Mouse (Mus musculus): ENCODE measurements at regions not wholly inside any gene's neighbourhood (a gene's known extent, or its start where the extent isn't known, plus 50 kb on each side); places are given as distances from the start of the nearest gene placed in this dataset.
"Not testable (repeated sequence)": the region's sequence is repeated elsewhere in the genome, so short reads cannot be mapped to it uniquely, and the experiment has no call there.

DNA sequence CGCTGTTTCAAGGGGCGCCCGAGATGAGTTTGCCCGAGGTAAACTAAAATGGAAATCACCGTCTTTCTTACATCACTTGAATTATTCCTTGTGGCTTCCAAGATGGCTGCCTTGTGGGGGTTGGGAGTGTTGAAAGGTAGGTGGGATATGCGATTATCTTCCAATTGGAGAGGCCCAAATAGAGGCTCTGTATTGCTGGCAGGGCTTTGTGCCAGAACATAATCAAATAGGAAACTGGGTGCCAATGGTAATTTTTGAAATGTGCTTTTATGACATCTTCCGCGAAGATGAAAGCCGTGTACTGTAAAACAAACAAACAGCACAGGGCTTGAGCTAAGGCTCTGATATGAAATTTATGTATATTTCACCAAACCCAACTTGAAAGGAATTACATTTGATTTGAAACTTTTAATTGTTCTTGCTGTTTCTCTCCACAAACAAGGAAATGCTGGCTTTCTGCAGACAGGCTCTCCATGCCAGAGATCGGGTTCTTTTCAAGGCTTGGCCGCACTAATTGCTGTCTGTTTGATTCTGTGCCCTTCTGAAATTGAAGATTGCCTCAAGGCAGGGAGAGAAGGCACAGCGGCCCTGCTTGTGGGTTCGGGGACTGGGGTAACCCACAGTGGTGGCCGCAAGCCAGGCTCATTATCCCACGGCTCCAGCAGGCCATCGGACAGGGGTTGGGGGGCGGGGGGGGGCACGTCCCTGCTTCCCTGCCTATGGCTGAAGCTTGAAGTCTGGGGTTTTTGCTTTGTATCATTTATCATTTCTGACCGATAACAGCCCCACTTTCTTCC is 108.6 kb upstream of the Rpl34 start:
- in situ Hi-C loops (cut with MboI, MseI) = no loop called here

- in situ Hi-C loops (cut with MboI, MseI) = no loop called here
These were observed 103.5 kb upstream of the Rpl34 start for GRCm38 (mm10) chr3:130833722-130834121.

DNA sequence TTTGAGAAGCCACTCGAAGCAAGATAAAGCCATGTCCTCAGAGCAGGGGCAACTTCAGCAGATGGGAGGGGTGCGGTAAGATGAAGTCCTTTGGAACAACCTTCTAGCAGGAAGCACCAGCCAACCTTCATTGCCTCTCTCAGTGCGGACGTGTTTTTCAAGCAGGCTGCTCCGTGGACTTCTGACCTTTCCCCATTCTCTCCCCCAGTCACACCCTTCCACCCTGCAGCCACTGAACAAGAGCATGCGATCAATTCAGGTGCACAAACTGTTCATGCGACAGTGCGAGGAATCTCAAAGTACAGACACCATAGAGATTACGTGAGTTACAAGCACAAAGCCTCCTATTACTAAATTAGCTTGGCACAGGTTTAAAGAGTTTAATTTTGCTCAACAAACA is 102.9 kb upstream of the Rpl34 start:
- in situ Hi-C loops (cut with MboI, MseI) = no loop called here

DNA sequence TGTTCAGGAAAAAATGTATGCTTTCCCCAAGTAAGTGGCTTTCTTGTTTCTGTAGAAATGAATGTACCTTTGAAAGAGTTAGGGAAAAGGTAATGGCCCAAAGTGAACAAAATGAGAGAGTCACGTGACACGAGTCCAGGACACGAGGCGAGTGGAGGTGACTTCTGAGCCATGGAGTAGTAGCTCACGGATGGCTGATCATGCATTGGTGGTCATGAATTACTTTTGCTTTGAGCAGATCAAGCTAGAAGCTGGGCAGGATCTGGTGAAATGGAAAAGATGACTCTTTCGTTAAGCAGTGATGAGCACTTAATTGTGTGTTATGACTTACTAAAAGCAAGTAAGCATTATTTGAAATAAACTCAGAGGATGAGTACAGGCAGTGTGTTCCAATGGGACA is 101.6 kb upstream of the Rpl34 start:
- in situ Hi-C loops (cut with MboI, MseI) = no loop called here

DNA sequence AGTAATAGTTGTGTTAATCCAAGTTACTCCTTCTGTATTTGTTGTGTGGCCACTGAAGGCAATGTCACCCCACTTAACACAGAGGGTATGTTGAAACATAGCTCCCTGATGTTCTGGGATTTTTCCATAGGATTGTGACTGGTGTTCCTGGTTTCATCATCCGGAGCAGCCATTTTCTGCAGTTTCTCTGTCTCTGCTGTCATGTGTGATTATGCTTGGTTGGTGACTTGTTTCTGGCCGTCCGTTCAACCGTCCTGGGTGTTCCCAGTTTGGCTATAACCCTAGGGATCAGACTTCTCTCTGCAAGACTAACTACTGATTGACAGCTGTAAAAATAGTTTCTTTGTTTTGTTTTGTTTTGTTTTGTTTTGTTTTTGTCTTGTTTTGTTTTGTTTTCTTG is 98.1 kb upstream of the Rpl34 start:
- in situ Hi-C loops (cut with MboI, MseI) = no loop called here

- in situ Hi-C loops (cut with MboI, MseI) = no loop called here
These were observed 97.7 kb upstream of the Rpl34 start for GRCm38 (mm10) chr3:130827934-130828333.

- in situ Hi-C loops (cut with MboI, MseI) = no loop called here
These were observed 96.8 kb upstream of the Rpl34 start for GRCm38 (mm10) chr3:130827021-130827420.

- in situ Hi-C loops (cut with MboI, MseI) = no loop called here
These were observed 89.6 kb upstream of the Rpl34 start for GRCm38 (mm10) chr3:130819837-130820098.

- in situ Hi-C loops (cut with MboI, MseI) = no loop called here
These were observed 89.0 kb upstream of the Rpl34 start for GRCm38 (mm10) chr3:130819031-130819836.

DNA sequence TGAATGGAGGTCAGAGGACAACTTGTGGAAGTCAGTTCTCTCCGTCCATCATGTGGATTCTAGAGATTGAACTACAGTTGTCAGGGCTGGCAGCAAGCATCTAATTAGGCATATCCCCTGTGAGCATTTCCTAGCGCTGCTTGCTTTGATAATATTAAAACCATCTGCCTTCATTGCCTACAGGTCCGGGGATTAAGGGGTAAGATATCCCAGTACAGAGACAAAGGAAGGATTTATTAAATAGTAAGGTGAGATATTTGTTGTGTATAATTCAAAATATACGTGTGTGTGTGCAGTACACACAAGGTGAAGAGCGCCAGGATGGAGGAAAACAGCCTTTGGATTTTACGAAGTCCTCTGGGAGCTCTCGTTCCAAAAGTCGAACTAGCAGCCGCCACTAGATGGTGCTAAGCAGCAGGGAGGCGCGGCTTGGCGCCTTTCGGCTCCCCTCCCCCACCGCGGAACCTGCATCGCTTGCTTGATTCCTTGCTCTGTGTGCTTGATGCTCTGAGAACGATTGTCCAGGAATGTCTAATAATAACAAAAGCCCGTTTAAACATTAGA is 88.4 kb upstream of the Rpl34 start:
- in situ Hi-C loops (cut with MboI, MseI) = no loop called here

- in situ Hi-C loops (cut with MboI, MseI) = no loop called here
These were observed 79.8 kb upstream of the Rpl34 start for GRCm38 (mm10) chr3:130809696-130810665.

DNA sequence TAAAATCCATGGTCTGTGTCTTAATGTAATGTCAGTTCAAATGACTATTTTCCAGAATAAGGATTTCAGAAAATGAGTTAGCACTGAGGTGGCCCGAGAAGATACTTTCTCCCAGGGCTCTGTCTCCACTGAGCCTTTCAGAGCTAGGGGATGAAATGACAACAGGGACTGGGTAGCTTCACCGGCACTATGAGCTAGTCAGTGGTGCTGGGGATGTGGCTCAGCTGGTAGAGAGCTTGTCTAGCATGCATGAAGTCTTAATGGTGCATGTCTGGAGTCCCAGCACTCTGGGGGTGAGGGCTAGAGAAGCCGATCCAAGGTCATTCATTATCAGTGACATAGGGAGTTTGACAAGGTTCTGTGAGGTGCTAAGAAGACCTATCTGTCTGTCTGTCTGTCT is 75.1 kb upstream of the Rpl34 start:
- in situ Hi-C loops (cut with MboI, MseI) = no loop called here

DNA sequence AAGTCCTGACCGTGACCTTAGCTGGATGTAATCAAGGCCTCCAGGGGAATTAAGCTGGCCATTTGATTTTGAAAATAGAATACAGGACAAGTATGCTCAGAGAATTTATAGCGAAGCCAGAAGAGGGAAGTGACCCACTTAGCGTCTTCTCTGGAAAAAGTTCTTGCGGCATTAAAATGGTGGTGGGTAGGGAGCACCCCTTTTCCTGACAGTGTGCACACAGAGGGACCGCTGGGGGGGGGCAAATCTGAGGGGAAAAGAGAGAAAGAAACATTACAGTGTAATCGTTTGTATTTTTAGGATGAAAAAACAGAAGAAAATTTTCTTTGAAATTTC is 74.1 kb upstream of the Rpl34 start:
- in situ Hi-C loops (cut with MboI, MseI) = loop anchor here in 1 of 2 experiments (5.0 kb wide), 1 partner anchor 52 kb away; no protein-coding TSS in a partner anchor

DNA sequence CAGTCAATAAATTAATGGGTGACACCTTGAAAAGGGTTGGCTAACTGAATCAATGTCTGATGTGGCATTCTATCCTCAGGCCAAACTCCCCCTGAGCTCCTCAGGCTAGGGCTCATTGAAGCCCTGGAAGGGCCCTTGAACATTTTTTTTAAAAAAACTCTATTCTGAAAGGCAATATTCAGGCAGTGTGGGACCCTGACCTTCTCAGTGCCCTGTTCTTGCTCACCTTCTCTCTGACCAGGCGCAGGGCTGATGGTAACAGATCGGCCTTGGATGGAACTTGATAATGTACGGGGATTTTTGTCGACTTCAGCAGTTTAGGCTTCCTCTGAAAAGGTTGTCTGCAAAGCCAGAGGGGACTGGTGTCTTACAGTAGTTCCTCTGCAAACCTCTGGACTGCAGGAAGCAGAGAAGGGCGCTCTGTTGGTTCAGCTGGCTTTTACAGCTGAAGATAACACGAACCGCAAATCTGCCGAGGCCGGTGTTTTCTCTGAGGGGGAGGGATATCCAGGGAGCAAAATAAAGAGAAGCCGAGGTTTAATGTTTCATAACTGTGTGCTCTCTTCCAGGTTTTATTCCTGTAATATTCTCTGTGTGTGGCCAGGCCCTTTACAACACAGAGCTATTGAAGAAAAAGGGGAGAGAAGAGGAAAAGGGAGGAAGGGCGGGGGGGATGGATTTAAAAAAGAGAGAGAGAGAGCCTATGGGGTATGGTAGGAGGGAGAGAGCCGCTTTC is 73.6 kb upstream of the Rpl34 start:
- in situ Hi-C loops (cut with MboI, MseI) = loop anchor here in 1 of 2 experiments (5.0 kb wide), 1 partner anchor 51 kb away; no protein-coding TSS in a partner anchor

GRCm38 (mm10) chr3:130800016-130800415 is 69.8 kb upstream of the Rpl34 start:
- in situ Hi-C loops (cut with MboI, MseI) = loop anchor here in 1 of 2 experiments (5.0 kb wide), 1 partner anchor 48 kb away; no protein-coding TSS in a partner anchor

DNA sequence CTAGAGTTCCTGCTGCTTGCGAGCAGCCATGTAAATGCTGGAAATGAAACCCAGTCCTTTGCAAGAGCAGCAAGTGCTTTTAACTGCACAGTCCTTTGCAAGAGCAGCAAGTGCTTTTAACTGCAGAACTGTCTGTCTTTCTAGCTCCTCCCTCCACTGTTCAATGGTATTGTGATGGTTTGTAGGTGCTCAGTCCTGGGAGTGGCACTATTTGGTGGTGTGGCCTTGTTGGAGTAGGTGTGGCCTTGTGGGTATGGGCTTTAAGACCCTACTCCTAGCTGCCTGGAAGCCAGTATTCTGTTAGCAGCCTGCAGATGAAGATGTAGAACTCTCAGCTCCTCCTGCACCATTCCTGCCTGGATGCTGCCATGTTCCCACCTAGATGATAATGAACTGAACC is 67.8 kb upstream of the Rpl34 start:
- in situ Hi-C loops (cut with MboI, MseI) = not testable (repeated sequence)

DNA sequence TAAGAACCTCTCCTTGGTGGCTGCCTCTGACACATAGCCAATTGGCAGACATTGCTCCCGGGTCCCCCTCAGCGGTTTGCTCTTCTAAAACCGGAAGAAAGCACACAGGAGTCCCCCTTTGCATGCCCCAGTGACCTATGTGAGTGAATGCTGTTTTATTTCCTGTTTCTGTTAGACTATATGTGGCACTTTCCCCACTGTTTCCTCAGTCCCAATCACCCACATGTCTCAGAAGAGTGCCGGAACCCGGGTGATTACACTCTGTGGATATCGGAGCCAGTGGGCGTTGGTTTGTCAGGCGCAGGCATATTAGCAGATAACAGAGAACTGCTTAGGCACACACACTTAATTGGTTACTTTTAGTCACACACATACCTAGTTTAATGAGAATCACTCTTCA is 66.3 kb upstream of the Rpl34 start:
- in situ Hi-C loops (cut with MboI, MseI) = no loop called here

DNA sequence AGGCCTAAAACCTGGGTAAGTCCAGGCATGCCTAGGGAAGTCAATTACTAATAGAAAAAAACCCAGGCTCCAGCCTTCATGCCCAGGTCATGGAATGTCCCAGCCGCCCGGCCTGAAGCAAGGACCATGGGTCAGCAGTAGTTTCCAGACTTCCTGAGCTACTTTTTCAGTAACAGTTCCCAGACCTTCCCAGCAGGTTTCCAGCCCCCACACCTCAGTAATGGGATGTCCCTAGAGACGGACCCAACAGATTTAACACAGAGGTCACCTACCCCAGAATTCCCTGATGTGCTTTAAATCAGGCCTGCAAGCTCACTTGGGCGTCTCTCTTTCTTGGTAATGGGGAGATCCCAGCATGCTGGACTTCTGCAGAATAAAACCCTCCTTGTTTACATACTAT is 65.2 kb upstream of the Rpl34 start:
- in situ Hi-C loops (cut with MboI, MseI) = no loop called here

- in situ Hi-C loops (cut with MboI, MseI) = no loop called here
These were observed 64.1 kb upstream of the Rpl34 start for GRCm38 (mm10) chr3:130794142-130794925.

DNA sequence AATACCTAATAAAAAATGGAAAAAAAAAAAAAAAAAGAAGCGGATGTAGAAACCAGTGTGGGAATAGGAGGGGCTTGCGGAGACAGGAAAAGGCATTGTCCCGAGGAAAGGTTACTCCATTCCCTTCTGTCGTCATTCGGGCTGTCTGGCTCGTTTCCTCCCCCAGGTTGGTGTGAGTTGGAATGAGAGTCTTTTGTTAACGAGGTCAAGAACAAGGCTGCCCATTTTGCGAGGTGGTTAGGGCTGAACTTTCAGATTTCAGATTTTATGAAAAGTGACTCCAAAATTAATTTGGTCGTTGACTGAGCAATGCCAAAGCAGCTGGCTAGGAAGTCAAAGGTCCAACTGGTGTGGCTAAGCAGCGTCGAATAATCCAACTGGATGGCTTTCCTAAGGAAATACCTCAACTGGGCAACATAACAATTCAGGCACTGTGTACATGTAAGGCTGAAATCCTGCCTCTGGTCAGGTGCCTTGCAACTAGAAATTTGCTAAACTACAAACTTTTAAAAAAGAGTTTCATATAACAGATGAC is 50.6 kb upstream of the Rpl34 start:
- in situ Hi-C loops (cut with MboI, MseI) = no loop called here

Measured in T-helper 17 cell (primary cell).